Mouse (Mus musculus) embryonic facial prominence, embryonic 13.5 days (tissue): Measurements from ENCODE around the gene Gm1043. TPM values are rescaled to one million over a fixed set of nuclear protein-coding genes. Genes with fewer than 3 reads are reported as not detected.

Experiments used
- ATAC-seq: fragments of 200-750 bp; cut with Nextera tagmentation; 2 replicates; pipeline ENCODE4 v1.8.0; 2017; ENCODE audit warnings: low read depth; ENCODE audit not compliant: insufficient number of reproducible peaks, insufficient read depth, low FRiP score, low TSS enrichment
- H3K27ac ChIP-seq: fragments of 300-500 bp; sonication (generic); 2 replicates; pipeline ENCODE4 v1.5.1; 2015; ENCODE audit warnings: moderate library complexity, mild to moderate bottlenecking, inconsistent platforms
- H3K27me3 ChIP-seq: fragments of 300-500 bp; sonication (generic); 2 replicates; pipeline ENCODE4 v1.6.1; 2015; ENCODE audit warnings: mild to moderate bottlenecking, inconsistent platforms
- H3K36me3 ChIP-seq: fragments of 300-500 bp; sonication (generic); 2 replicates; pipeline ENCODE4 v1.6.1; 2015; ENCODE audit warnings: mild to moderate bottlenecking, inconsistent platforms
- H3K4me1 ChIP-seq: fragments of 300-500 bp; sonication (generic); 2 replicates; pipeline ENCODE4 v1.6.1; 2015; ENCODE audit warnings: inconsistent platforms
- H3K4me2 ChIP-seq: fragments of 300-500 bp; sonication (generic); 2 replicates; pipeline ENCODE4 v1.6.1; 2015; ENCODE audit warnings: moderate library complexity, mild to moderate bottlenecking, inconsistent platforms
- H3K4me3 ChIP-seq: fragments of 300-500 bp; sonication (generic); 2 replicates; pipeline ENCODE4 v1.5.1; 2015; ENCODE audit warnings: mild to moderate bottlenecking, inconsistent platforms
- H3K9ac ChIP-seq: fragments of 300-500 bp; sonication (generic); 2 replicates; pipeline ENCODE4 v1.6.1; 2015; ENCODE audit warnings: mild to moderate bottlenecking, inconsistent platforms
- H3K9me3 ChIP-seq: fragments of 300-500 bp; sonication (generic); 2 replicates; pipeline ENCODE4 v1.6.1; 2016; ENCODE audit warnings: inconsistent platforms
- WGBS: fragments of 180-500 bp; shearing (Covaris S2); methylation state at CpG from one replicate; pipeline ENCODE4 v1.1.7; 2015; ENCODE audit warnings: mixed read lengths; 5-methylcytosine and 5-hydroxymethylcytosine counted together
- polyA plus RNA-seq: library from polyadenylated mRNA; unstranded; fragments of >200 nt; fragmentation: Nextera tagmentation; extraction: Ambion mirVana; gene quantifications from 2 replicates; pipeline ENCODE4 v1.2.1, GENCODE M21; 2015

The Gm1043 gene
- polyA plus RNA-seq, 1 experiment from 2014 or later = not detected

DNA sequence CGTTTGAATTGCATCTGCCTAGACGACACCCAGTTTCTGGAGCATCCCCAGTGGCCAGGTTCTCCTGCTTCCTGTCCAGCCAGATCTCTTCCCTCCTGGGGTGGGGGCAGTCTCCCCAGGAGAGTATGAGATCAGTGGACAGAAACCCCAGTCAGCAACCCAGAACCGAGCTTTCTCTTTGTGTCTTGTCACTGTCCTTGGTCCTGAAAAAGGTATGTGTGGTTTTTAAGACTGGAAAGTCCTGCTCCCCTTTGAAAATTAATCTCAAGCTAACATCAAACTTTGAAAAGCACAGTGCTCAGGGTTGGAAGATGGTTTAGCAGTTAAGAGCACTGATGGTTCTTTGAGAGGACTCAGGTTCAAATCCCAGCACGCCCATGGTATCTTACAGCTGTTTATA lies 46.7 kb downstream of the Gm1043 start:
- Histone ChIP-seq H3K4me3 (no peak overlapping the region), H3K27me3 (no peaks in the 10 kb centered on the region)
- WGBS = 46% methylated on average over 4 of the region's 4 CpGs

DNA sequence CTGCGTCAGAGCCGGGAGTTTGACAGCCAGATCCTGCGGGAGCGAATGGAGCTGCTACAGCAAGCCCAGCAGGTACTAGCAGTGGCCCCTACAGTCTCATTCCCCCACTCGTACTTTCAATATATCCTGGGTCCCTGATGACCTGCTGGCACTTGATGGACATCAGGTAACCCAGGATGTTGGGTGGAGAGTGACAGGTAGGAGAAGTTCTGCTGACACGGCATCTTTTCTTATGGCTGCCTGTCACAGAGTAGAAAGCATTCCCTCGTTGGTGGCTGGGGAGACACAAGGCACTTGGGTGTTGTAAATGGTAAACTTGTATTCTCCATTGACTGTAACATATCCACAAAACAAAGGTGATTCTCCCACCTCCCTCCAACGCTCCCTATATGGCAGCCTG lies 56.6 kb downstream of the Gm1043 start:
- no peaks in the 10 kb centered on the region for H3K36me3 ChIP-seq
- H3K4me3 ChIP-seq = no peak overlapping the region
- ATAC-seq = no peak
- 79% methylated on average over 8 of the region's 8 CpGs for WGBS
- H3K9me3 ChIP-seq = no peaks in the 10 kb centered on the region
- no peak overlapping the region for H3K9ac ChIP-seq
- H3K27ac ChIP-seq = no peak overlapping the region
- H3K27me3 ChIP-seq = no peaks in the 10 kb centered on the region
- H3K4me2 ChIP-seq = no peak overlapping the region
- H3K4me1 ChIP-seq = no peaks in the 10 kb centered on the region

More for the DNA sequence above, 46.7 kb downstream of the Gm1043 start:
- no peak for ATAC-seq
- H3K9ac ChIP-seq = no peak overlapping the region
- H3K27ac ChIP-seq = no peak overlapping the region
- no peak overlapping the region for H3K4me2 ChIP-seq
- no peaks in the 10 kb centered on the region for H3K9me3 ChIP-seq
- H3K4me1 ChIP-seq = no peaks in the 10 kb centered on the region
- H3K36me3 ChIP-seq = no peaks in the 10 kb centered on the region

DNA sequence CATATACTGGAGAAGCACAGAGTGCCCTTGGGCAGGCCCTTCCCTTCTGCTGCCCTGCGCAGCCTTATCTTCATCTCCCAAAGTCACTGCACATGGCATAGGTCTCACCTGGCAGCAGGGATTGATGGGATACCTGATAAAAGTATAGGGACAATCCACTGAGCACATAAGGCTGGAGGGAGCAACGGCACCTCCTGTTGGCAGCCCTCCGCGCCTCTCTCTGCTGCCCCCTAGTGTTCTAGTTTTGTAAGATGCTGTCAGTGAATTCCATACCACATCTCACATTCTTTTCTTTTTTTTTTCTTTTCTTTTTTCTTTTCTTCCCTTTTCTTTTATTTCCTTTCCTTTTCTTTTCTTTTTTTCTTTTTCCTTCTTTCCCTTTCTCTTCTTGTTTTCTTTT lies 62.4 kb downstream of the Gm1043 start:
- H3K27me3 ChIP-seq = no peaks in the 10 kb centered on the region; the same call in 1 of the 2 replicates
- H3K4me3 ChIP-seq = no peak overlapping the region
- H3K36me3 ChIP-seq = no peaks in the 10 kb centered on the region
- WGBS = 15% methylated on average over 4 of the region's 4 CpGs
- no peak overlapping the region for H3K27ac ChIP-seq
- H3K9me3 ChIP-seq = no peaks in the 10 kb centered on the region
- no peak overlapping the region for H3K9ac ChIP-seq
- ATAC-seq = no peak
- H3K4me1 ChIP-seq = no peaks in the 10 kb centered on the region
- no peak overlapping the region for H3K4me2 ChIP-seq

DNA sequence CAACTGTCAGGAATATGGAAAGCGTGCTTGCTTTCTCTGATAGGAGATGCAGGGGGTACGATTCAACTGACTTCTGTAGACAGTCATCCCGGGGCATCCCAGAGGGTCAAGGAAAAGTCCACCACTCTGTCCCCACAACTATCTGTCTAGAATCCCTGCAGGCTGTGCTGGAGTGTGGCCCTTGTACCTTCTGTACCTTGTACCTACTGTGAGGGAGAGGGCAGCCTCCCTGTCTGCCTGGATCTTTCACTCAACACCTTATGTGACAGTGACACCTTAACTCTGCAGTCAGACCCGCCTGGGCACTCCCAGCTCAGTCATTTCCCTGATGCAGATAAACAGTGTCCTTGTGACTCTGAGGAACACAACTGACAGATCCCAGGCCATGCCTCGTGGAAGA lies 65.5 kb downstream of the Gm1043 start:
- Histone ChIP-seq H3K27me3 (no peaks in the 10 kb centered on the region; the same call in 1 of the 2 replicates), H3K27ac (no peak overlapping the region), H3K9ac (no peak overlapping the region), H3K4me3 (no peak overlapping the region), H3K4me2 (no peak overlapping the region), H3K4me1 (no peaks in the 10 kb centered on the region), H3K36me3 (no peaks in the 10 kb centered on the region), H3K9me3 (no peaks in the 10 kb centered on the region)
- ATAC-seq = no peak
- 69% methylated on average over 5 of the region's 5 CpGs for WGBS

DNA sequence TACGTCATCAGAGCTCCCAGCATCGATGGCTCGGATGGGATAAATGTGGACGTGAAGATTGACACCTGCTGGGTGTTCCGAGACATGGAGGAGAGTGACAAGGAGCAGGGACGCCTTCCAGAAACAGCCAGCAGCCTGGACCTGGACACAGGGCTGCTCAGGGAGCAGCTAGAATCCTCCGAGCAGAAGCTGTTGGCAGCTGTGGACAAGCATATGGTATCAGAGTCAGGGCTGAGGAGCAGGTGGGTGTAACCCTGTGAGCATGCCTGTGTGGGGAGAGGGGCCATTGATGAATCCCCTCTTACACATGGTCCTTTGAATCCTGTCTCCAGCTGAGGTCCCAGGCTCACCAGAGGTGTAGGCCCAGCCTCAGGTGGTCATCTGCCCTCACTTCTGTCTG lies 69.3 kb downstream of the Gm1043 start:
- no peaks in the 10 kb centered on the region for H3K4me1 ChIP-seq
- no peak overlapping the region for H3K9ac ChIP-seq
- 0 out of 2 replicates have a peak, but pooled peaks have one; percentile 7 for ATAC-seq
- H3K4me2 ChIP-seq = no peak overlapping the region
- 85% methylated on average over 7 of the region's 7 CpGs for WGBS
- H3K27me3 ChIP-seq = peaks cover 10% of the 10 kb centered on the region
- H3K27ac ChIP-seq = no peak overlapping the region
- no peaks in the 10 kb centered on the region for H3K9me3 ChIP-seq
- H3K4me3 ChIP-seq = no peak overlapping the region
- H3K36me3 ChIP-seq = no peaks in the 10 kb centered on the region

DNA sequence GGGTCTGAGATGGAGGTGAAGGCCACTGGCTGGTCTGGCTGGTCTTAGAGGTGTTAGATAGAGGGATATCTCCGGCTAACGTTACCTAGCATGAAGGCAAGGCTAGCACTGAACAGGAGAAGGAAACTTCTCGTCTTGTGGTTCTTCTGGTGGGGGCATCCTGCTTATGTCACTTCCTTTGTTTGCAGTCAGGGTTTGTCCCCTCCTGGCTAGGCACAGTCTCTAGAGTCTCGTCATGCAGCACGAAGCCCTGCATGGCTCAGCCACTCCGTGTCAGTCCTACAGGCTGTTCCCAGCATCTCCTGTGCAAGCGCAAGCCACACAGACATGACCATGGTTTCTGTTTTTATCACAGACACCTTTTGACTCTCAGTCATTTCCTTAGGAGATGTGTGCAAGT lies 73.2 kb downstream of the Gm1043 start:
- no peak overlapping the region for H3K4me2 ChIP-seq
- WGBS = 74% methylated on average over 7 of the region's 7 CpGs
- peaks cover 6% of the 10 kb centered on the region for H3K4me1 ChIP-seq
- peaks cover 50% of the 10 kb centered on the region for H3K27me3 ChIP-seq
- no peaks in the 10 kb centered on the region for H3K9me3 ChIP-seq
- H3K9ac ChIP-seq = no peak overlapping the region
- H3K36me3 ChIP-seq = no peaks in the 10 kb centered on the region
- no peak overlapping the region for H3K4me3 ChIP-seq
- ATAC-seq = no peak
- no peak overlapping the region for H3K27ac ChIP-seq

DNA sequence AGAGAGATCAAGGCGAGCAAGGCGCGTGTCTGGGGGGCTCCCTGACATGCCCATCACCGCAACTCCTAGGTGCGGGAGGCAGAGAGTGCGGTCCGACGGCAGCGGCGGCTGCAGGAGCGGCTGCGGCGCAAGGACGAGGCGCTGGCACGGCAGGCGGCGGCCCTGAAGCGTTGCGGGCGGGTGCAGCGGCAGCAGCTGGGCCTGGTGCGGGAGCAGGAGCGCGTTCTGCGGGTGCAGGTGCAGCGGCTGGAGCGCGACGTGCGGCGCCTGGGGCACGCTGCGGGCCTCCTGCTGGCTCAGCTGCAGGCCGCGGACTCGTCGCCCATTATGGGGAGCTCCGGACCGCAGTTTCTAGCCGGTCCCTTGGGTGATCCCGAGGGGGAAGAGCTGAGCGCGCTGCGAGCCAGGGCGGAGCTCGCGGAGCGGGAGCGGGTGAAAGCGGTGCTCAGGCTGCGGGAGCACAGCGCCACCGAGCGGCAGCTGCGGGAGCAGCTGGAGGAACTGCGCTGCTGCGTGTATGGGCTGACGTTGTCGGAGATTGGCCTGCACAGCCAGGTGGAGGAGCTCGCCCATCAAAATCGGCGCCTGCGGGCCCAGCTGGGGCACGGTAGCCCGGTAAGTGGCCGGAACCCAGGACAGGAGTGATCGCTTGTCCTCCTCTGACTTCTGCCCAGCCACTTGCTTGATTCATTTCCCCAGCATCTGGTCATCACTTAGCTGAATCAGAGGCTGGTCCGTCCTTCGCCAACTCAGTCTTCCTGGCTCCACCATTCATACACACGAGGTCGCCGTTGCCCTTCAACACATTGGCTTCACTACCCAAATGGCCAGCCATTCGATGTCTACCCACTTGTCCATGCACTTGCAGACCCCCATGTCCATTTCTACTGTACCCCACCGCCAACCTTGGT lies 78.0 kb downstream of the Gm1043 start:
- Histone ChIP-seq H3K27me3 (peaks cover 81% of the 10 kb centered on the region), H3K9me3 (no peaks in the 10 kb centered on the region), H3K4me3 (peak overlapping the region; percentile 36), H3K4me1 (peaks cover 6% of the 10 kb centered on the region), H3K4me2 (peak overlapping the region; percentile 62), H3K36me3 (no peaks in the 10 kb centered on the region), H3K27ac (no peak overlapping the region), H3K9ac (peak overlapping the region; percentile 21; the same call in 1 of the 2 replicates)
- WGBS = 7% methylated on average over 74 of the region's 75 CpGs
- ATAC-seq = no peak

DNA sequence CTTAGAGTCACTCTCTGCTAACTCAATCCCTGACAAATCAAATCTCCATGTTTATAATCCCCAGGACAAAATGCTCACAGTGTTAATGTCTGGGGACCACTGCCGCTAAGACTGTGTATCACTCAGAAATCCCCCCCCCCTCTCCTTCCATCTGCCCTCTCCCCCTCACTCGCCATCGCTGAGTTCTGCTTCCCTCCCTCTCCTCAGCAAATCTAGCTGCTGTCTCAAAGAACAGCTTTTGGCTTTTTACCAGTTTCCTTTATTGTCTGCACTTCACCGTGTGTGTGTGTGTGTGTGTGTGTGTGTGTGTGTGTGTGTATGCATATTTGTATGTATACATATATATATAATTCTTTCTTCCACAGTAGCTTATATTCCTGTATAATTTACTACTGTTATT lies 91.3 kb downstream of the Gm1043 start:
- no peak for ATAC-seq
- H3K4me2 ChIP-seq = no peak overlapping the region
- H3K27ac ChIP-seq = no peak overlapping the region
- H3K4me3 ChIP-seq = no peak overlapping the region
- no peaks in the 10 kb centered on the region for H3K4me1 ChIP-seq
- no peak overlapping the region for H3K9ac ChIP-seq
- 46% methylated on average over 4 of the region's 4 CpGs for WGBS
- no peaks in the 10 kb centered on the region for H3K9me3 ChIP-seq
- no peaks in the 10 kb centered on the region for H3K36me3 ChIP-seq
- 0 out of 2 replicates have a peak, but pooled peaks cover 5% of the 10 kb centered on the region for H3K27me3 ChIP-seq

DNA sequence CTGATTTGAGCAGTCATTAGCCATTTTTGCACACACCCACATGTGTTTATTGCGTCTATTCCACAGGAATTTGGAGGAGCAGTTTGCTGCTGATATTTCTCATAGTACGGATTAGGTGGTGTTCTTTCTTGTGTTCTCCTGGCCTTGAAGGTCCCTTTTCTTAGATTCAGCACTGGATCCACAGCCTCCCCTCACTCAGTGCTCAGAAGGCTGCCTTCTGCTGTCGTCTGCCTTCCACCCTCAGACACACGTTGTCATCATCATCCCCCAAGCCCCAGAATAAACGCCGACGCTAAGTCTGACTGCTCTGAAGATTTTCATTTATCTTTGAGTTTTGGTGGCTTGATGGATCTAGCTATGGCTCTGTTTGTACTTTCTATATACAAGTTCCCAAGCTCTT lies 91.9 kb downstream of the Gm1043 start:
- Histone ChIP-seq H3K4me3 (no peak overlapping the region), H3K36me3 (no peaks in the 10 kb centered on the region), H3K4me2 (no peak overlapping the region), H3K9me3 (no peaks in the 10 kb centered on the region), H3K27ac (no peak overlapping the region), H3K27me3 (0 out of 2 replicates have a peak, but pooled peaks cover 5% of the 10 kb centered on the region), H3K9ac (no peak overlapping the region), H3K4me1 (no peaks in the 10 kb centered on the region)
- 76% methylated on average over 7 of the region's 7 CpGs for WGBS
- no peak for ATAC-seq

DNA sequence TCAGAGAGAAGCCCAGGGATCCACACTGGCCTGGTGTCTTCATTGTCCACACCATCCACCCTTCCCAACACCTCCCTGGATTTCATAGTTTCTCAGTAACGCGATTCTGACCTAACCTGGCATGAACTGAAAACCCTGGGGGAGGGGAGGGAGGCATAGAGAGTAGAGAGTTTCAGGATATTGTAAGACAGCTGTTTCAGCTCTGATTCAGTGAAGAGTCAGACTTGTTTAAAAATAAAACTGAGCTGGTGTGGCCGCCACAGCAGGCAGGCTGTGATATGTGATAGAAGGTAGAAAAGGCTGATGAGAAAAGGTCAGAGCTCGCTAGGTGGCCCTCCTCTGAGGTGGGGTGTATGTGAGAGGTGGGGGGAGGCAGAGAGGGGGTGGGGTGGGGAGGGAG lies 93.6 kb downstream of the Gm1043 start:
- H3K4me3 ChIP-seq = no peak overlapping the region
- no peak overlapping the region for H3K27ac ChIP-seq
- H3K27me3 ChIP-seq = no peaks in the 10 kb centered on the region
- no peaks in the 10 kb centered on the region for H3K4me1 ChIP-seq
- H3K4me2 ChIP-seq = no peak overlapping the region
- no peaks in the 10 kb centered on the region for H3K9me3 ChIP-seq
- H3K9ac ChIP-seq = no peak overlapping the region
- no peak for ATAC-seq
- no peaks in the 10 kb centered on the region for H3K36me3 ChIP-seq
- WGBS = 66% methylated on average over 4 of the region's 4 CpGs

DNA sequence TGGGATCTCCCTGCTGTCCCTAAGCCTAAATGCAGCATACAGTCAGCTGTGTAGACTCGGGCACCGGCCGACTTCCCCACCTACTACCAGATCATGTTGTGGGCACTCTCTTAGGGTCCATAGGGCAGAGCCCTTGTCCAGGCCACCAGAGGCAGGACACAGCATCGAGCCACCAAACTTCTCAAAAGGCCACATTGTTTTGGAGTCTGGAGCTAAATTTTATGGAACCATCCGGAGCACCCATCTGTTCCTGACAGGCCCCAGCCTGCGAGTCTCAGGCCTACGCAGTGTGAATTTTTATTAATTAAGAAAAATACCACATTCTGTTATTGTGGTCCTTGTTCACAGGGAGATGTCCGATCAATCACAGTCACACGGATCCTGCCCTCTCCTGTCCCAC lies 94.7 kb downstream of the Gm1043 start:
- Histone ChIP-seq H3K27ac (no peak overlapping the region), H3K4me3 (no peak overlapping the region), H3K27me3 (no peaks in the 10 kb centered on the region), H3K9me3 (no peaks in the 10 kb centered on the region), H3K4me1 (no peaks in the 10 kb centered on the region), H3K36me3 (no peaks in the 10 kb centered on the region), H3K4me2 (no peak overlapping the region), H3K9ac (no peak overlapping the region)
- ATAC-seq = no peak
- WGBS = 94% methylated on average over 9 of the region's 9 CpGs

DNA sequence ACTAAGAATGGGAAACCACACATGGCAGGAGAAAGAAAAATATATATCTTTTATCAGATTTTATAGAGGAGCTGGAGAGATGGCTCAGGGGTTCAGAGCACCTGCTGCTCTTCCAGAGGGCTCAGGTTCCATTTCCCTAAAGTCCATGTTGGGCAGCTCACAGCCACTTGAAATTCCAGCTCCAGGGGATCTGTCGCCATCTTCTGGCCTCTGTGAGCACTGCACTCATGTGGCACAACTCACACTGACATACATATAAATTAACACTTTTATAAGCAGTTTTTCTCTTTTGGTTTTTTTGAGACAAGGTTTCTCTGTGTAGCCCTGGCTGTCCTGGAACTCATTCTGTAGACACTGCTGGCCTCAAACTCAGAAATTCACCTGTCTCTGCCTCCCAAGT lies 95.5 kb downstream of the Gm1043 start:
- no peak overlapping the region for H3K4me3 ChIP-seq
- H3K9me3 ChIP-seq = no peaks in the 10 kb centered on the region
- WGBS = 68% methylated on average over 1 of the region's 1 CpGs
- ATAC-seq = no peak
- H3K9ac ChIP-seq = no peak overlapping the region
- no peaks in the 10 kb centered on the region for H3K36me3 ChIP-seq
- H3K4me2 ChIP-seq = no peak overlapping the region
- H3K27ac ChIP-seq = no peak overlapping the region
- no peaks in the 10 kb centered on the region for H3K4me1 ChIP-seq
- H3K27me3 ChIP-seq = no peaks in the 10 kb centered on the region
